Mouse (Mus musculus) testis, adult 2 months (tissue): ENCODE results near the gene Gprc5c.

Source experiments
- CTCF ChIP-seq: fragments of 200-500 bp; IDR thresholded peaks from 2 replicates; pipeline ENCODE4 v1.5.1; 2012; ENCODE audit warnings: low read depth, mild to moderate bottlenecking, inconsistent platforms, low read length, moderate library complexity; ENCODE audit not compliant: control insufficient read depth, insufficient read depth, insufficient replicate concordance
- POLR2A ChIP-seq: fragments of 200-500 bp; IDR thresholded peaks from 2 replicates; pipeline ENCODE4 v1.6.1; 2012; ENCODE audit warnings: low read depth, mild to moderate bottlenecking, inconsistent platforms, low read length, moderate library complexity; ENCODE audit not compliant: control insufficient read depth

- TF ChIP-seq POLR2A (no peak), CTCF (no peak)
Measured at GRCm38 (mm10) chr11:114846336-114846735, 4.6 kb upstream of the Gprc5c start.
